Mouse (Mus musculus): ENCODE measurements around the gene Gm12216.

DNA sequence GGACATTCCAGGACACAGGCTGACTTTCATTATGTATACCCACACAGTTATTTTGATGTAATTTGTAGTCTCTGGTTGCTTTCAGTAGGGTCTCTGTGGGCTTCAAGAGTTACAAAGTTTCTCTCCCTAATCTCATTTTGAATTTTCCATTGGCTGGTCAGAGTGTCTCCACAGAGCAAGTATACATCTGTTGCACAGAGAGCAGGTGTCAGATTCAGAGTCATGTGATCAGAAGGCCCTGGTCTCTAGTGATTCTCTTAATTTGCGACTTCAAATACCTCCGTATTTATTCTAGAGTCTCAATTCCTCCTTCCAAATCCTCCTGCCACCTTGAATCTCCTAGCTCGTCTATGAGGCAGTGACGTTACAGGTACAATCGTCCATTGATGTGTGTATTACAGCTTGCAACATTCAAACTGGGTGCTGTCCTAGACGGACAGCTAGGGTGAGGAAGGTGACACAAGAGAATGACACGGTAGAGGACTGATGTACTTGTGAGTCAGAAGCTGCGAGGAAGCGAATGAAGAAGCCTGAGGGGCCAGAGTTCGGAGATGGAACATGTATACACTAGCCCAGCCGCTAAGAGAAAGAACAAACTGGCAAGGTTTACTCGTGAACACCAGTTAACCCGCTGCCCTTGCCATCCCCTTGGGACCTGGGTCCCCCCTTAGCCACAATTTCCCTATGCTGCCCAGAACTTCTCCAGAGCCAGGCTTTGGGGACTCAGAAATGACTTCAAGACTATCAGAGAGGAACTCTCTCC, 90.5 kb downstream of the Gm12216 start:
- TF ChIP-seq CTCF (IDR thresholded peaks at IDR 0.05; ENCODE audit: low read depth) (no peak), EP300 (optimal IDR thresholded peaks at IDR 0.05) (no peak)
